Mouse (Mus musculus): ENCODE measurements at regions not wholly inside any gene's neighbourhood (a gene's known extent, or its start where the extent isn't known, plus 50 kb on each side); places are given as distances from the start of the nearest gene placed in this dataset.

DNA sequence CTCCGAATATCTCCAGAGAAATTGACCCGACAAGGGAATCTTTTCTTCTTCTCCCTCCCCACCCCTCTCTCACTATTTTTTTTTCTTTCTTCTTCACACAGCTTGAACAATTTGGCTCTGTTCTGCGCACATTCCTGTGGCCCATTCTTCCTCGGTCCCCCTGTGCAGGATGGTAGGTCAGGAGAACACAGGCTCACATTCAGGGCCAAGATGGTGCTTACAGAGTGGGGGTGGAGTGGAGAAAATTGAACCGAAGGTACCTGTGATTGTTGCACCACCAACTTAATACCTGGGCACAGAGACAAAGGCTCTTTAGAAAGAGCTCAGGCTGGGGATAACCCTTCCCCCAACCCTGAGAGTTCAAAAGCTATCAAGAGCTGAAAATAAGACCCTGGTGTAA, 70.4 kb upstream of the Sox9 start:
- in situ Hi-C loops (cut with MboI, MseI) = no loop called here

DNA sequence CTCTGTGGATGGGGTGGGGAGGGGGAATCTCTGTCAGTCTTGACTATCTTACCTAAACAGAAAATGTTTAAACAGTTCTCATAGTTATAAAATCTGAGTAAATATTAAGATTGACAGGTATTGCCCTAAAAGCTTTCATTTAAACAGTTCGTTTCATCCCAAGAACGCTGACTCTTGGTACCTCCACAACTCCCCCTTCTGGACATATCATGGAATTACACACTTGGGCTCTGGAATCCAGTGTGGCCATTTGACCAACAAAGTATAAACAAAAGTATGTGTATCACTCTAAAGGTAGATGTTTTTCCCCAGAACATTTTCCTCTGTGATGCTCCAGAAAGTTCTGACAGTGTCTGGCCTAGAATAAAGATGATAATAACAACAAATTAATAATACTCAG, 63.5 kb upstream of the Sox9 start:
- in situ Hi-C loops (cut with MboI, MseI) = no loop called here

DNA sequence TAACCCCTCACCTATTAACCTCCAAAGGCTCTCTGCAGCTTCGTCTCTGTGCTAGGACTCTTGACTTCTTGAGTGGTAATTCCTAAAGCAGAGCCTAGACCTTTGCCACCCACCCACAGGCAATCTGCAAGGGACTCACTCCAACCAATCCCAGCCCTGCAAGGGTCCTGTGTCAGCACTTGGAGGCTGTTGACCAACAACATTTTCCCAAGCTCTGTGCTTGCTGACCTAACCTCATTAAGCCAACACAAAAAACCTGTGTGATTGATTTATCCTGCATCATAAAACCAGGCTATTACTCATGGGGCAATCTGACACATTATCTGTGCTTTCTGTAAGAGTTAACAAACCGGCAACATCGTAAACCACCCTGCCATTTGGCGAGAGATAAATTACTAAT, 61.4 kb upstream of the Sox9 start:
- in situ Hi-C loops (cut with MboI, MseI) = no loop called here

DNA sequence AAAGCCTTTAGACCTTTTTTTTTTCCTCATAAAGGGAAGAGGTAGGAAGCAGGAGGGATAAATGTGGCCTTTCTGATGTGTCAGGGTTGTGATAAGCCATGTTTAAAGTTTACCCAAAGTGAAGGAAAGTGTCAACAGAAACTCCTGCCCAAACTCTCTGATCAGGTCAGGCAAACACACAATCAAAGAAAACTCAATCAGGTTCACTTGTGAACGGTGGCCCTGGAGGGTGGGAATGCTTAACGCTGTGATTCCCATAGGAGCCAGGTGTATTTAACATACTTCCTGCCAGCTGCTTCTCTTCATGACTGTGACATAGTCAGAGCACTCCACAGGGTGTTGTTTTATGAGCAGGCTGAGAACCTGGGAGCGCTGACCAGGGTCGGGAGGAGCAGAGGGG, 59.1 kb upstream of the Sox9 start:
- in situ Hi-C loops (cut with MboI, MseI) = no loop called here

DNA sequence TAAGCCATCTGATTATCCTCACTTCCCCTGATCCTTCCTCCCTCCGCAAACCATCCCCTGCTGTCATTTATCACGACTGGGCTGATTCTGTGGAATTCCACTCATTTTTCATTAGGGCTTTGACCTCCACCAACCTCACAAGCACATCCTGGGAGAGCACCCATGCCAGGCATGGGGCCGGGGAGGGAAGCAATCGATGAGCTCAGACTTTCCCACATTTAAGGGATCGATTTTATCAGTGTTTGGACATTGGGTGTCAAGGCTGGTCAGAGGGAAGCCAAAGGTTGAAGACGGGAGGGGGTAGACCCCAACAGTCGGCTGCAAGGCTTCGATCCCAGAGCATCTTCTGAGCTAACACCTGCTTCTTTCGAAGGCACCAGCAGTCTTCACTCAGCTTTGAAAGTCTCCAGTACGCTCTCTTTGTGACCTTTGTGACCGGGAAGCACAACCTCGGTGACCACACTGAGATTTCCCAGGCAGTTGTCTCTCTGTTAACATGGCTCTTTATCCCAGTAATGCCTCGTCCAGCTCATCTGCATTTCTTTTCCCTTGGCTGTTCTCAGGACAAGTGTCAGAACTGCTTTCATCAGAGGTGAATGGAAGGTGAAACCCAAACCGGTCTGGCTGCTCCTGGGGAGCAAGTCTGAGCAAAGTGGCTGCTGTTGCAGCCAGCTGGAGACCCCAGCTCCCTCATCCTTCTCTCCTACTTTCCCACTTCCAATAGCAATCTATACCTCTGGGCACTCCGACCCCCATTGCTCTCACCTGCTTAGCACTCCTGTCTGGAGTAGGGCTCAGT, 53.7 kb upstream of the Sox9 start:
- in situ Hi-C loops (cut with MboI, MseI) = no loop called here

Data from T-helper 2 cell (primary cell).